In genomic region chr12:107952318-107952724, GRCm38 (mm10) we compare ENCODE assay signal across 8 mouse cellular contexts. TPM values are rescaled to one million over a fixed set of nuclear protein-coding genes. Genes with fewer than 3 reads are reported as not detected.
A peak's percentile ranks its signal among the peaks of the same experiment; 100 is the strongest.
DNase-seq lines count a peak whose midpoint lies in the region; ATAC-seq and TF ChIP-seq lines count a peak whose summit lies in the region.

No protein-coding gene starts in this region.

- H3K9me3 ChIP-seq in embryonic facial prominence, embryonic 12.5 days, result no peaks in the 10 kb centered on the region
- H3K9me3 ChIP-seq in hindbrain, embryonic 15.5 days, result no peaks in the 10 kb centered on the region
- H3K9me3 ChIP-seq in midbrain, postnatal 0 days (ENCODE audit: low read length), result no peaks in the 10 kb centered on the region

- H3K4me2 ChIP-seq in embryonic facial prominence, embryonic 12.5 days (replicated peaks), result peak overlapping the region; percentile 21
- peak overlapping the region; percentile 54 for H3K4me2 ChIP-seq in hindbrain, embryonic 15.5 days
- H3K4me2 ChIP-seq in midbrain, postnatal 0 days (ENCODE audit: low read depth, low read length, poor library complexity, severe bottlenecking), result peak overlapping the region; percentile 47

- H3K27me3 ChIP-seq in embryonic facial prominence, embryonic 12.5 days, result no peaks in the 10 kb centered on the region
- H3K27me3 ChIP-seq in hindbrain, embryonic 15.5 days, result no peaks in the 10 kb centered on the region
- no peaks in the 10 kb centered on the region for H3K27me3 ChIP-seq in midbrain, postnatal 0 days (ENCODE audit: insufficient read depth, low read length)

- no peak overlapping the region for H3K9ac ChIP-seq in embryonic facial prominence, embryonic 12.5 days
- H3K9ac ChIP-seq in hindbrain, embryonic 15.5 days, result peak overlapping the region; percentile 29; the same call in 1 of the 2 replicates
- peak overlapping the region; percentile 44 for H3K9ac ChIP-seq in midbrain, postnatal 0 days (replicated peaks; ENCODE audit: low read length, poor library complexity, severe bottlenecking)

- no peak overlapping the region for H3K4me3 ChIP-seq in embryonic facial prominence, embryonic 12.5 days
- peak overlapping the region; percentile 28 for H3K4me3 ChIP-seq in hindbrain, embryonic 15.5 days
- H3K4me3 ChIP-seq in midbrain, postnatal 0 days (ENCODE audit: low read depth, low read length), result peak overlapping the region; percentile 22

- intact Hi-C loops in heart, postnatal 14 days (cut with DNase I), result no loop called here

- no peak for TF ChIP-seq CTCF in midbrain, postnatal 0 days (IDR thresholded peaks at IDR 0.05)

- WGBS in embryonic facial prominence, embryonic 12.5 days, result 21% methylated on average over 20 of the region's 20 CpGs
- WGBS in hindbrain, embryonic 15.5 days, result 18% methylated on average over 20 of the region's 20 CpGs
- WGBS in midbrain, postnatal 0 days, result 19% methylated on average over 20 of the region's 20 CpGs

- H3K27ac ChIP-seq in embryonic facial prominence, embryonic 12.5 days, result peak overlapping the region; percentile 82; the same call in 1 of the 2 replicates
- H3K27ac ChIP-seq in hindbrain, embryonic 15.5 days (replicated peaks), result peak overlapping the region; percentile 56
- H3K27ac ChIP-seq in midbrain, postnatal 0 days (ENCODE audit: low read depth, low read length), result peak overlapping the region; percentile 38; the same call in 1 of the 2 replicates

- no peaks in the 10 kb centered on the region for H3K36me3 ChIP-seq in embryonic facial prominence, embryonic 12.5 days
- H3K36me3 ChIP-seq in hindbrain, embryonic 15.5 days, result no peaks in the 10 kb centered on the region
- no peaks in the 10 kb centered on the region for H3K36me3 ChIP-seq in midbrain, postnatal 0 days (ENCODE audit: insufficient read depth, low read length)

- peak; percentile 63 for DNase-seq in layer of hippocampus, adult 11-12 months (ENCODE audit: low spot score)
- DNase-seq in layer of hippocampus, postnatal 36 days, result no peak
- DNase-seq in midbrain, postnatal 0 days (ENCODE audit: low spot score), result peak; percentile 84
- DNase-seq in yolk sac, embryonic 10.5 days (ENCODE audit: low spot score), result no peak
- DNase-seq in adrenal gland, adult 18-20 months (ENCODE audit: low spot score in 2 of 2), result no peak
- no peak for DNase-seq in heart, postnatal 14 days

- no peak; the same call in 1 of the 2 replicates for ATAC-seq in embryonic facial prominence, embryonic 12.5 days (ENCODE audit: insufficient number of reproducible peaks, insufficient read depth, low FRiP score, low TSS enrichment)
- 0 out of 2 replicates have a peak, but pooled peaks have one; percentile 40 for ATAC-seq in hindbrain, embryonic 15.5 days (ENCODE audit: low FRiP score, low read depth)
- ATAC-seq in midbrain, postnatal 0 days (ENCODE audit: low FRiP score), result no peak

- H3K4me1 ChIP-seq in embryonic facial prominence, embryonic 12.5 days, result peaks cover 70% of the 10 kb centered on the region
- H3K4me1 ChIP-seq in hindbrain, embryonic 15.5 days (replicated peaks), result peaks cover 44% of the 10 kb centered on the region
- 0 out of 2 replicates have a peak, but pooled peaks cover 5% of the 10 kb centered on the region for H3K4me1 ChIP-seq in midbrain, postnatal 0 days (ENCODE audit: insufficient read depth, low read length)

RNA-seq across cellular contexts. Expression of gene Bcl11b, which starts 51.1 kb away (rescaled TPM):
- 100 to 1,000 TPM; 134 to 137 TPM for total RNA-seq in layer of hippocampus, postnatal 36 days (2021)
- 39.4 and 41.5 TPM in 2 replicates for polyA plus RNA-seq in embryonic facial prominence, embryonic 12.5 days (2016; fragmentation: Nextera tagmentation; extraction: Ambion mirVana)
- 20.5 and 24.4 TPM in 2 replicates for polyA plus RNA-seq in hindbrain, embryonic 15.5 days (2015; fragmentation: Nextera tagmentation; extraction: Ambion mirVana)
- 55.2 and 56.8 TPM in 2 replicates for total RNA-seq in midbrain, postnatal 0 days (2014; rRNA removed)
- 18.9 and 19.0 TPM in 2 replicates for polyA plus RNA-seq in midbrain, postnatal 0 days (2015; fragmentation: Nextera tagmentation; extraction: Ambion mirVana)
- total RNA-seq in adrenal gland, adult 18-20 months (2021), result under 1 TPM; 0.13 to 0.61 TPM
- total RNA-seq in heart, postnatal 14 days (2021), result 1 to 10 TPM; 1.2 to 8.6 TPM

Comparison
In these comparisons a context has a peak if more than half of its experiments do, and no peak if none do; other contexts are left out.
1. DNase-seq: peak in layer of hippocampus, adult 11-12 months (single experiment) and midbrain, postnatal 0 days (single experiment); none in layer of hippocampus, postnatal 36 days (0 of 2), yolk sac, embryonic 10.5 days (single experiment), adrenal gland, adult 18-20 months (0 of 2) and heart, postnatal 14 days (0 of 2).
2. Peak in every context shown above with its lines, with median percentiles within 50 percentile points of each other: H3K27ac ChIP-seq and H3K4me2 ChIP-seq.